Mouse (Mus musculus): ENCODE measurements around the gene Stx16. TPM values are rescaled to one million over a fixed set of nuclear protein-coding genes. Genes with fewer than 3 reads are reported as not detected.

Gene Stx16
- polyA plus RNA-seq (2014; fragmentation: Nextera tagmentation; extraction: Ambion mirVana): 8.1 and 9.2 TPM in 2 replicates

- H3K27me3 ChIP-seq (ENCODE audit: control insufficient read depth, insufficient read depth, low read length): no peaks in the 10 kb centered on the region
Measured at GRCm38 (mm10) chr2:174075673-174076432, at the start of gene Stx16. TSS of gene Stx16 (plus strand) at chr2:174076308.

DNA sequence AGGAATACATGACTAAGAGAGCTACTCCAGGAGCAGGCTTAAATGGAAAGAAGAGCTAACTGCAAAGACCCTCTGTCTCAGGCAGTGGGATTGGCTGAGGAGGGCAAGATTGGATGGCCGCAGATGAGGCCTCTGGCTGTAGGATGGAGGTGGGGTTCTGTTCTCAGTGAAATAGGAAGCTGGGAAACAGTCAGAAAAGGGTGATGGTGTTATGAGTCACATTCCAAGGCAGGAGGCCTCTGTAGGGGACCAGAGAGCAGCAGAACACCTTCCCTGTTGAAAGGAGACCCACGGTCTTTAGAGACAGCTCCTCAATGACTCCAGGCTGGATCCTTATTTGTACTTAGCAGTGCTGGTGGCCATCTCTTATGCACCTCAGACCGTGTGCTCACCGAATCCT is 49.7 kb upstream of the Stx16 start:
- WGBS: 84% methylated on average over 4 of the region's 4 CpGs
- no peaks in the 10 kb centered on the region for H3K27me3 ChIP-seq (ENCODE audit: control insufficient read depth, insufficient read depth, low read length)
- DNase-seq (ENCODE audit: low spot score): no peak
- no peak for ATAC-seq (ENCODE audit: low FRiP score)
- H3K4me3 ChIP-seq (replicated peaks; ENCODE audit: low read length): no peak overlapping the region
- H3K4me2 ChIP-seq (replicated peaks): no peak overlapping the region
- H3K9ac ChIP-seq: no peak overlapping the region
- no peak overlapping the region for H3K27ac ChIP-seq
- H3K36me3 ChIP-seq (replicated peaks; ENCODE audit: control insufficient read depth, insufficient read depth): no peaks in the 10 kb centered on the region
- no peaks in the 10 kb centered on the region for H3K4me1 ChIP-seq (replicated peaks; ENCODE audit: control insufficient read depth, insufficient read depth, low read length)
- H3K9me3 ChIP-seq (ENCODE audit: control insufficient read depth, low read length): no peaks in the 10 kb centered on the region

More at GRCm38 (mm10) chr2:174075673-174076432, at the start of gene Stx16:
- peak within 1 kb of the TSS; percentile 78 for H3K4me3 ChIP-seq (replicated peaks; ENCODE audit: low read length)
- peaks cover 40% of the 10 kb centered on the region for H3K4me1 ChIP-seq (replicated peaks; ENCODE audit: control insufficient read depth, insufficient read depth, low read length)
- ATAC-seq (ENCODE audit: low FRiP score) (peak; percentile 93), DNase-seq (ENCODE audit: low spot score) (peak; percentile 84)
- no peaks in the 10 kb centered on the region for H3K9me3 ChIP-seq (ENCODE audit: control insufficient read depth, low read length)
- H3K36me3 ChIP-seq (replicated peaks; ENCODE audit: control insufficient read depth, insufficient read depth): no peaks in the 10 kb centered on the region
- peak within 1 kb of the TSS; percentile 88 for H3K27ac ChIP-seq
- peak within 1 kb of the TSS; percentile 98 for H3K4me2 ChIP-seq (replicated peaks)
- H3K9ac ChIP-seq: peak within 1 kb of the TSS; percentile 81
- WGBS: 1% methylated on average over 32 of the region's 32 CpGs

DNA sequence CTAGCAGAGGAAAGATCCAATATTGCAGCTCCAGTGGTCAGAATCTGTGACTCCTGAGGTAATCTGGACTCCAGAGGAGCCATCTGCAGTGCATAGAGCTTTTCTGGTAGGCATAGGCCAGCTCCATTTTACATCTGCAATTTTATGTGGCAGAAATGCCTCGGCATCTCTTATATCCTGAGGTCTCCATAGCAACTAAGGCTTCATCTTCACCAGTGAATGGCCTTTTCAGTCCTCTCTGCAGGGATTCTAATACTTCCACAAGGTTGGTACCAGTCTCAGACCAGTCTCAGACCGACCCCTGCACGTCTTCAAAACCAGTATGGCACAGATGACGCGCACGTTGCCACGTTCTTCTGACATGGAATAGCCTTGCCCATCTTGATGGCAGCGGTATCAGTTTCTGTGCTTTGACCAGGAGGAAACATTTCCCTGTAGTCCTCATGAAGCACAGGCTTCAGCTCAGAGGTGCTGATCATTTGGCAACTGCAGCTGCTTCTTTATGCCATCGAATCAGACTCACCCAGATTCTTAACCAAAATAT is 42.8 kb upstream of the Stx16 start:
- no peaks in the 10 kb centered on the region for H3K27me3 ChIP-seq (ENCODE audit: control insufficient read depth, insufficient read depth, low read length)
- no peak overlapping the region for H3K4me2 ChIP-seq (replicated peaks)
- WGBS: 61% methylated on average over 9 of the region's 9 CpGs
- no peaks in the 10 kb centered on the region for H3K4me1 ChIP-seq (replicated peaks; ENCODE audit: control insufficient read depth, insufficient read depth, low read length)
- no peak for ATAC-seq (ENCODE audit: low FRiP score)
- H3K36me3 ChIP-seq (replicated peaks; ENCODE audit: control insufficient read depth, insufficient read depth): no peaks in the 10 kb centered on the region
- no peak overlapping the region for H3K9ac ChIP-seq
- H3K27ac ChIP-seq: no peak overlapping the region
- no peak for DNase-seq (ENCODE audit: low spot score)
- H3K9me3 ChIP-seq (ENCODE audit: control insufficient read depth, low read length): 0 out of 2 replicates have a peak, but pooled peaks cover 3% of the 10 kb centered on the region
- H3K4me3 ChIP-seq (replicated peaks; ENCODE audit: low read length): no peak overlapping the region

- 97% methylated on average over 2 of the region's 2 CpGs for WGBS
- H3K4me3 ChIP-seq (replicated peaks; ENCODE audit: low read length): no peak overlapping the region
Measured at GRCm38 (mm10) chr2:174047656-174048055, 28.5 kb upstream of the Stx16 start.

GRCm38 (mm10) chr2:174049481-174050338 is 26.4 kb upstream of the Stx16 start:
- Histone ChIP-seq H3K4me2 (replicated peaks) (no peak overlapping the region), H3K9ac (no peak overlapping the region), H3K27ac (peak overlapping the region; percentile 23; the same call in 1 of the 2 replicates), H3K27me3 (ENCODE audit: control insufficient read depth, insufficient read depth, low read length) (no peaks in the 10 kb centered on the region), H3K36me3 (replicated peaks; ENCODE audit: control insufficient read depth, insufficient read depth) (no peaks in the 10 kb centered on the region), H3K4me1 (replicated peaks; ENCODE audit: control insufficient read depth, insufficient read depth, low read length) (peaks cover 25% of the 10 kb centered on the region), H3K9me3 (ENCODE audit: control insufficient read depth, low read length) (0 out of 2 replicates have a peak, but pooled peaks cover 3% of the 10 kb centered on the region), H3K4me3 (replicated peaks; ENCODE audit: low read length) (no peak overlapping the region)
- peak; percentile 83 for ATAC-seq (ENCODE audit: low FRiP score)
- 7% methylated on average over 4 of the region's 4 CpGs for WGBS
- DNase-seq (ENCODE audit: low spot score): no peak

More at GRCm38 (mm10) chr2:174047656-174048055, 28.5 kb upstream of the Stx16 start:
- Histone ChIP-seq H3K27ac (no peak overlapping the region), H3K27me3 (ENCODE audit: control insufficient read depth, insufficient read depth, low read length) (no peaks in the 10 kb centered on the region), H3K9ac (no peak overlapping the region), H3K36me3 (replicated peaks; ENCODE audit: control insufficient read depth, insufficient read depth) (no peaks in the 10 kb centered on the region), H3K4me2 (replicated peaks) (no peak overlapping the region), H3K4me1 (replicated peaks; ENCODE audit: control insufficient read depth, insufficient read depth, low read length) (peaks cover 25% of the 10 kb centered on the region), H3K9me3 (ENCODE audit: control insufficient read depth, low read length) (0 out of 2 replicates have a peak, but pooled peaks cover 3% of the 10 kb centered on the region)
- DNase-seq (ENCODE audit: low spot score) (no peak), ATAC-seq (ENCODE audit: low FRiP score) (no peak)

GRCm38 (mm10) chr2:174050339-174050685 is 25.8 kb upstream of the Stx16 start:
- peaks cover 25% of the 10 kb centered on the region for H3K4me1 ChIP-seq (replicated peaks; ENCODE audit: control insufficient read depth, insufficient read depth, low read length)
- H3K4me3 ChIP-seq (replicated peaks; ENCODE audit: low read length): no peak overlapping the region
- H3K4me2 ChIP-seq (replicated peaks): no peak overlapping the region
- H3K27me3 ChIP-seq (ENCODE audit: control insufficient read depth, insufficient read depth, low read length): no peaks in the 10 kb centered on the region
- no peak overlapping the region for H3K9ac ChIP-seq
- H3K9me3 ChIP-seq (ENCODE audit: control insufficient read depth, low read length): 0 out of 2 replicates have a peak, but pooled peaks cover 3% of the 10 kb centered on the region
- ATAC-seq (ENCODE audit: low FRiP score) (no peak), DNase-seq (ENCODE audit: low spot score) (no peak)
- WGBS: 7% methylated on average over 3 of the region's 3 CpGs
- H3K36me3 ChIP-seq (replicated peaks; ENCODE audit: control insufficient read depth, insufficient read depth): no peaks in the 10 kb centered on the region
- peak overlapping the region; percentile 51; the same call in 1 of the 2 replicates for H3K27ac ChIP-seq

DNA sequence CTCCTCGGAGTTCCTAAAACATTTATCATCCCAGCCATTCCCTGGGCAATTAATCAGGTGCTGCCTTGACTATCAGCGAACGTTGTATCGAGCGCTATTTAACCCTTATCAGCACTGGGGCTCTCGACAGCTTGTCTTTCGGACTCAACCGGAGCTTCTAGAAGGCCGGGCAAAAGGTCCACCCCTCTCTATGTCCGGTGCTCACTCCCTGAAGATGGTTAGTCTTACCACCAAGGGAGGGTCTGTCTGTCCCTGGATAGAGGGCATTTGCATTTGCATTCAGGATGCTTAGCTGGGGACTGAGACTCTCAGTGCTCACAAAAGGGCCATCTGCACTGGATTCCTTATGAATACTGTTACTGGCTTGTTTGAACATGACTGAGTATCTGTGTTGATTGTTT is 25.0 kb upstream of the Stx16 start:
- Histone ChIP-seq H3K27ac (peak overlapping the region; percentile 51; the same call in 1 of the 2 replicates), H3K36me3 (replicated peaks; ENCODE audit: control insufficient read depth, insufficient read depth) (no peaks in the 10 kb centered on the region), H3K9me3 (ENCODE audit: control insufficient read depth, low read length) (0 out of 2 replicates have a peak, but pooled peaks cover 3% of the 10 kb centered on the region), H3K27me3 (ENCODE audit: control insufficient read depth, insufficient read depth, low read length) (no peaks in the 10 kb centered on the region), H3K4me2 (replicated peaks) (peak overlapping the region; percentile 21; the same call in 1 of the 2 replicates), H3K4me3 (replicated peaks; ENCODE audit: low read length) (no peak overlapping the region), H3K9ac (no peak overlapping the region), H3K4me1 (replicated peaks; ENCODE audit: control insufficient read depth, insufficient read depth, low read length) (peaks cover 25% of the 10 kb centered on the region)
- WGBS: 8% methylated on average over 10 of the region's 10 CpGs
- peak; percentile 49 for DNase-seq (ENCODE audit: low spot score)
- peak; percentile 22; the same call in 1 of the 2 replicates for ATAC-seq (ENCODE audit: low FRiP score)

GRCm38 (mm10) chr2:174054496-174054895 is 21.6 kb upstream of the Stx16 start:
- DNase-seq (ENCODE audit: low spot score): no peak
- H3K9ac ChIP-seq: no peak overlapping the region
- no peak overlapping the region for H3K4me2 ChIP-seq (replicated peaks)
- no peaks in the 10 kb centered on the region for H3K36me3 ChIP-seq (replicated peaks; ENCODE audit: control insufficient read depth, insufficient read depth)
- H3K27me3 ChIP-seq (ENCODE audit: control insufficient read depth, insufficient read depth, low read length): no peaks in the 10 kb centered on the region
- H3K4me3 ChIP-seq (replicated peaks; ENCODE audit: low read length): no peak overlapping the region
- no peaks in the 10 kb centered on the region for H3K9me3 ChIP-seq (ENCODE audit: control insufficient read depth, low read length)
- no peak for ATAC-seq (ENCODE audit: low FRiP score)
- H3K4me1 ChIP-seq (replicated peaks; ENCODE audit: control insufficient read depth, insufficient read depth, low read length): peaks cover 20% of the 10 kb centered on the region
- WGBS: 91% methylated on average over 3 of the region's 3 CpGs
- no peak overlapping the region for H3K27ac ChIP-seq

DNA sequence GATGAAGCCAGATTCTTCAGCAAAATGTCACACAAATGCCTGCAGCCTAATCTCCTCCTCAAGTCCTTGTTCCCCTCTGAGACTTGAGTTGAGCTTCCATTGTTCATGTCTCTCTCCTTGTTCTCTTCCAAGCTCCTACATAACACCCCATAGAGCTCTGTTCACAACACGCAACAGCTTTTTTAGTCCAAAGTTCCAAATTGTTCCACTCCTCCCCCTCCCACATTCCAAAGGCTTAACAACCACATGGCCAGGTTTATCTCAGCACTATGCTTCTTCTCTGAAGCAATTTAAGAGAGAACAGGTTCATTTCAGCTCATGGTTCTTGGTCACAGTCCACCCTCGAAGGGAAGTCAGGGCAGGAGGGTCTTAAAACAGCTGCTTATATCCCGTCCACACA is 18.4 kb upstream of the Stx16 start:
- ATAC-seq (ENCODE audit: low FRiP score) (no peak), DNase-seq (ENCODE audit: low spot score) (no peak)
- Histone ChIP-seq H3K4me3 (replicated peaks; ENCODE audit: low read length) (no peak overlapping the region), H3K9me3 (ENCODE audit: control insufficient read depth, low read length) (no peaks in the 10 kb centered on the region), H3K9ac (no peak overlapping the region), H3K36me3 (replicated peaks; ENCODE audit: control insufficient read depth, insufficient read depth) (no peaks in the 10 kb centered on the region), H3K4me2 (replicated peaks) (no peak overlapping the region), H3K4me1 (replicated peaks; ENCODE audit: control insufficient read depth, insufficient read depth, low read length) (no peaks in the 10 kb centered on the region), H3K27ac (no peak overlapping the region), H3K27me3 (ENCODE audit: control insufficient read depth, insufficient read depth, low read length) (no peaks in the 10 kb centered on the region)
- 85% methylated on average over 3 of the region's 3 CpGs for WGBS

All from hindbrain, embryonic 14.5 days (tissue).